Mouse (Mus musculus): ENCODE measurements at regions not wholly inside any gene's neighbourhood (a gene's known extent, or its start where the extent isn't known, plus 50 kb on each side); places are given as distances from the start of the nearest gene placed in this dataset.

- no peak for TF ChIP-seq CTCF (IDR thresholded peaks at IDR 0.05; ENCODE audit: low read depth)
- no peak for TF ChIP-seq EP300 (IDR thresholded peaks at IDR 0.05; ENCODE audit: low read depth)
Measured at GRCm38 (mm10) chr15:51720873-51721308, 2163.8 kb upstream of the Gm7489 start.
